ENCODE assay signal across 9 mouse cellular contexts in genomic region chr13:44055573-44056491, GRCm38 (mm10).
A peak's percentile ranks its signal among the peaks of the same experiment; 100 is the strongest.
DNase-seq lines count a peak whose midpoint lies in the region; ATAC-seq lines count a peak whose summit lies in the region.
"Had no signal": no experiment of that assay in that cellular context is flagged by ENCODE, and none has a peak within 500 bp of the region (broad histone marks: within the 10 kb centered on the region; RNA-seq: fewer than 3 reads in every experiment).

No protein-coding gene starts in this region.

- no peaks in the 10 kb centered on the region for H3K36me3 ChIP-seq in heart, embryonic 12.5 days
- no peaks in the 10 kb centered on the region for H3K36me3 ChIP-seq in neural tube, embryonic 14.5 days (ENCODE audit: control insufficient read depth, insufficient read depth, low read length)

- no peak overlapping the region for H3K4me3 ChIP-seq in heart, embryonic 12.5 days
- H3K4me3 ChIP-seq in neural tube, embryonic 14.5 days (ENCODE audit: low read depth, low read length) = no peak overlapping the region

- no peak overlapping the region for H3K27ac ChIP-seq in heart, embryonic 12.5 days (ENCODE audit: poor library complexity, severe bottlenecking)
- H3K27ac ChIP-seq in neural tube, embryonic 14.5 days (ENCODE audit: low read depth, low read length) = no peak overlapping the region
- H3K27ac ChIP-seq: macrophage had no signal

- ATAC-seq in heart, embryonic 12.5 days (ENCODE audit: insufficient number of reproducible peaks, low FRiP score) = no peak
- no peak for ATAC-seq in neural tube, embryonic 14.5 days (ENCODE audit: low read depth)
- no peak for ATAC-seq in megakaryocyte, adult 5-6 weeks (ENCODE audit: poor library complexity, severe bottlenecking)

- DNase-seq in gastrocnemius, adult 18-20 months (ENCODE audit: low spot score) = peak; percentile 56
- no peak for DNase-seq in gastrocnemius, postnatal 10 days
- peak; percentile 20 to 55 for DNase-seq in cerebellum, postnatal 36 days
- DNase-seq in kidney, postnatal 25 days = peak; percentile 67 to 91
- DNase-seq in ovary, postnatal 10 days (ENCODE audit: low spot score) = no peak

- 53% methylated on average over 20 of the region's 20 CpGs for WGBS in heart, embryonic 12.5 days
- 35% methylated on average over 20 of the region's 20 CpGs for WGBS in neural tube, embryonic 14.5 days

- peak overlapping the region; percentile 14; the same call in 1 of the 2 replicates for H3K4me2 ChIP-seq in heart, embryonic 12.5 days
- 0 out of 2 replicates have a peak overlapping the region, but pooled peaks have one; percentile 2 for H3K4me2 ChIP-seq in neural tube, embryonic 14.5 days (ENCODE audit: low read depth, low read length)

- no peak overlapping the region for H3K9ac ChIP-seq in heart, embryonic 12.5 days
- no peak overlapping the region for H3K9ac ChIP-seq in neural tube, embryonic 14.5 days (replicated peaks; ENCODE audit: low read depth, low read length)

- H3K4me1 ChIP-seq in heart, embryonic 12.5 days (replicated peaks) = peaks cover 49% of the 10 kb centered on the region
- peaks cover 11% of the 10 kb centered on the region for H3K4me1 ChIP-seq in neural tube, embryonic 14.5 days (ENCODE audit: control insufficient read depth, insufficient read depth, low read length)

- H3K9me3 ChIP-seq in heart, embryonic 12.5 days (replicated peaks) = no peaks in the 10 kb centered on the region
- no peaks in the 10 kb centered on the region for H3K9me3 ChIP-seq in neural tube, embryonic 14.5 days (ENCODE audit: control insufficient read depth, low read length)

- no peaks in the 10 kb centered on the region for H3K27me3 ChIP-seq in heart, embryonic 12.5 days (replicated peaks)
- H3K27me3 ChIP-seq in neural tube, embryonic 14.5 days (ENCODE audit: control insufficient read depth, insufficient read depth, low read length) = no peaks in the 10 kb centered on the region

Comparison
In these comparisons a context has a peak if more than half of its experiments do, and no peak if none do; other contexts are left out.
1. DNase-seq: peak in gastrocnemius, adult 18-20 months (single experiment), cerebellum, postnatal 36 days (2 of 2) and kidney, postnatal 25 days (2 of 2); none in gastrocnemius, postnatal 10 days (single experiment) and ovary, postnatal 10 days (single experiment).